Comparison of ENCODE assay signal across 28 mouse cellular contexts in the genomic region with DNA sequence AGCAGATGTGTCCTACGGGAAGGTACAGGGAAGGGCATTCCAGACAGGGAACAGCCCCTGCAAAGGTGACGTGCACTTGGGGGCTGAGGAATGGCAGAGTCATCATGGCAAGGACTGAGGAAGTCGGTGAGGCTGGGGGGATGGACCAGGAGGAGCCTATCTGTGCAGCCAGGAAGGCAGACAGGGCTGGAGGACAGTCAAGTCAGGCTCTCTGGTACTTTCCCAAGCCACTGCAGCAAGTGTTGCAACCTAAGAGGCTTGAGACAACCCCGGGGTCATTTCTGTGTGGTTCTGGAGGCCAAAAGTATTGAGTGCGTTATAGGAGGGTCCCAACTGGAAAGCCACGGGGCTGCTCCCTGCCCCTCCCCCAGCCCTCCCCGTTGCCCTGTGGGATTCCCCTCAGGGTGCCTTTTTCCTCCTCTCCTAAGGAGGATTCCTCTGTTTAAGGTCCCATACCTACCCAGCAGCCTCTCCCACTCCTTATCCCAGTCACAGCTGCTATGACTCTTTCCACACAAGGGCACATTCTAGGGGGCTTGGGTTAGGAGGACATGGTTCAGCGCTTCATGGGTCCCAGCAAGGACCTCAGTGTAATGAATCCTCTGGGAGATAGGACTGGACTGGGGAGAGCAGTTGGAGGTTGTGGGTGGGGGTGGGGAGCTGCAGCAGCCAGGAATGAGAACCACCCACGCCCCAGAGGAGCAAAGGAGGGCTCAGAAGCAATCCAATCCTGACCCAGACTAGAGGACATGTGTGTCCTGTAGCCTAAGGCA.
DNase-seq lines count a peak whose midpoint lies in the region; ATAC-seq lines count a peak whose summit lies in the region.
"Had no signal": no experiment of that assay in that cellular context is flagged by ENCODE, and none has a peak within 500 bp of the region (broad histone marks: within the 10 kb centered on the region; RNA-seq: fewer than 3 reads in every experiment).

No protein-coding gene starts in this region.

- peak; percentile 10 for DNase-seq in adrenal gland, postnatal 10 days
- no peak for DNase-seq in adrenal gland, postnatal 36 days
- no peak for DNase-seq in kidney, adult 9 months
- DNase-seq in limb, embryonic 10.5 days (ENCODE audit: low spot score) = no peak
- DNase-seq: adrenal gland, adult 8-10 months; cerebellum, adult 11 months; cerebellum, adult 9-10 months; cerebellum, postnatal 36 days; kidney, postnatal 36 days; layer of hippocampus, postnatal 36 days; left cerebral cortex, postnatal 4 days; liver, embryonic 13.5 days; lung, adult 18-20 months; lung, postnatal 4 days; retina, postnatal 1 day; right cerebral cortex, postnatal 14 days had no signal

- H3K36me3 ChIP-seq in kidney, embryonic 14.5 days (ENCODE audit: control insufficient read depth, insufficient read depth, low read length) = no peaks in the 10 kb centered on the region
- peaks cover 40% of the 10 kb centered on the region for H3K36me3 ChIP-seq in megakaryocyte, embryonic 14.5 days (replicated peaks; ENCODE audit: low read length)
- H3K36me3 ChIP-seq in limb, embryonic 10.5 days = no peaks in the 10 kb centered on the region
- H3K36me3 ChIP-seq: G1E; heart, embryonic 15.5 days; hindbrain, embryonic 13.5 days; limb, embryonic 15.5 days; liver, embryonic 13.5 days; stomach, embryonic 15.5 days had no signal

- ATAC-seq in kidney, embryonic 14.5 days (ENCODE audit: low FRiP score, low TSS enrichment) = peak; percentile 94
- ATAC-seq in megakaryocyte, adult 5-6 weeks (ENCODE audit: poor library complexity, severe bottlenecking) = no peak
- ATAC-seq: forebrain, embryonic 16.5 days; intestine, embryonic 16.5 days; lung, postnatal 0 days had no signal

- H3K4me2 ChIP-seq in kidney, embryonic 14.5 days (replicated peaks; ENCODE audit: low read depth, low read length) = no peak overlapping the region
- H3K4me2 ChIP-seq: embryonic facial prominence, embryonic 12.5 days; heart, embryonic 15.5 days; hindbrain, embryonic 13.5 days; limb, embryonic 15.5 days; liver, embryonic 13.5 days; stomach, embryonic 15.5 days had no signal

- H3K4me1 ChIP-seq in kidney, embryonic 14.5 days (ENCODE audit: control insufficient read depth, insufficient read depth, low read length) = peaks cover 4% of the 10 kb centered on the region; the same call in 1 of the 2 replicates
- H3K4me1 ChIP-seq in megakaryocyte, embryonic 14.5 days = peaks cover 88% of the 10 kb centered on the region
- peaks cover 24% of the 10 kb centered on the region for H3K4me1 ChIP-seq in limb, embryonic 10.5 days
- H3K4me1 ChIP-seq: heart, embryonic 15.5 days; limb, embryonic 15.5 days; stomach, embryonic 15.5 days had no signal

- no peak overlapping the region for H3K9ac ChIP-seq in kidney, embryonic 14.5 days (ENCODE audit: low read depth, low read length)
- H3K9ac ChIP-seq: embryonic facial prominence, embryonic 12.5 days; heart, embryonic 15.5 days; hindbrain, embryonic 13.5 days; limb, embryonic 15.5 days; liver, embryonic 13.5 days; stomach, embryonic 15.5 days had no signal

- H3K9me3 ChIP-seq in kidney, embryonic 14.5 days (ENCODE audit: control insufficient read depth, low read length) = no peaks in the 10 kb centered on the region
- peaks cover 9% of the 10 kb centered on the region for H3K9me3 ChIP-seq in megakaryocyte, embryonic 14.5 days
- H3K9me3 ChIP-seq in limb, embryonic 10.5 days (replicated peaks) = no peaks in the 10 kb centered on the region
- H3K9me3 ChIP-seq: embryonic facial prominence, embryonic 12.5 days; G1E; heart, embryonic 15.5 days; hindbrain, embryonic 13.5 days; limb, embryonic 15.5 days; liver, embryonic 13.5 days; stomach, embryonic 15.5 days had no signal

- no peak overlapping the region for H3K4me3 ChIP-seq in kidney, embryonic 14.5 days (ENCODE audit: low read length)
- peak overlapping the region; percentile 82 for H3K4me3 ChIP-seq in megakaryocyte, embryonic 14.5 days (replicated peaks)
- H3K4me3 ChIP-seq in limb, embryonic 10.5 days = no peak overlapping the region
- H3K4me3 ChIP-seq: embryonic facial prominence, embryonic 12.5 days; heart, embryonic 15.5 days; hindbrain, embryonic 13.5 days; limb, embryonic 15.5 days; liver, embryonic 13.5 days; stomach, embryonic 15.5 days had no signal

- H3K27ac ChIP-seq in kidney, embryonic 14.5 days (ENCODE audit: low read depth, low read length) = peak overlapping the region; percentile 42; the same call in 1 of the 2 replicates
- H3K27ac ChIP-seq in limb, embryonic 10.5 days = 0 out of 2 replicates have a peak overlapping the region, but pooled peaks have one; percentile 3
- H3K27ac ChIP-seq: embryonic facial prominence, embryonic 12.5 days; heart, embryonic 15.5 days; hindbrain, embryonic 13.5 days; limb, embryonic 15.5 days; liver, embryonic 13.5 days; stomach, embryonic 15.5 days had no signal

- 29% methylated on average over 9 of the region's 9 CpGs for WGBS in kidney, embryonic 14.5 days
- 57% methylated on average over 9 of the region's 9 CpGs for WGBS in limb, embryonic 10.5 days

- no peaks in the 10 kb centered on the region for H3K27me3 ChIP-seq in kidney, embryonic 14.5 days (ENCODE audit: control insufficient read depth, insufficient read depth, low read length)
- no peaks in the 10 kb centered on the region for H3K27me3 ChIP-seq in megakaryocyte, embryonic 14.5 days (replicated peaks)
- 0 out of 2 replicates have a peak, but pooled peaks cover 9% of the 10 kb centered on the region for H3K27me3 ChIP-seq in limb, embryonic 10.5 days (ENCODE audit: low read depth, poor library complexity, severe bottlenecking)
- H3K27me3 ChIP-seq: heart, embryonic 15.5 days; liver, embryonic 13.5 days; stomach, embryonic 15.5 days had no signal
